Mouse (Mus musculus) cerebellum, adult 8-10 months (tissue): ENCODE measurements around the gene Gramd4.
A peak's percentile ranks its signal among the peaks of the same experiment; 100 is the strongest.

Experiments used
- DNase-seq: peaks from one replicate; pipeline ENCODE4 v3.0.0; 2022

Gene Gramd4

GRCm38 (mm10) chr15:86074171-86074937 lies 16.9 kb downstream of the Gramd4 start:
- DNase-seq = no peak

GRCm38 (mm10) chr15:86075305-86076047 lies 18.0 kb downstream of the Gramd4 start:
- DNase-seq = no peak

GRCm38 (mm10) chr15:86076048-86076315 lies 18.5 kb downstream of the Gramd4 start:
- no peak for DNase-seq

GRCm38 (mm10) chr15:86076378-86076777 lies 18.9 kb downstream of the Gramd4 start:
- DNase-seq = no peak

GRCm38 (mm10) chr15:86077934-86078333 lies 20.4 kb downstream of the Gramd4 start:
- DNase-seq = no peak

GRCm38 (mm10) chr15:86078481-86079216 lies 21.2 kb downstream of the Gramd4 start:
- no peak for DNase-seq

- no peak for DNase-seq
These were observed 22.0 kb downstream of the Gramd4 start for GRCm38 (mm10) chr15:86079467-86079866.

GRCm38 (mm10) chr15:86079876-86080275 lies 22.4 kb downstream of the Gramd4 start:
- DNase-seq = no peak

GRCm38 (mm10) chr15:86080408-86080807 lies 22.9 kb downstream of the Gramd4 start:
- DNase-seq = no peak

- DNase-seq = no peak
These were observed 24.2 kb downstream of the Gramd4 start for GRCm38 (mm10) chr15:86081654-86082053.

GRCm38 (mm10) chr15:86082551-86082961 lies 25.1 kb downstream of the Gramd4 start:
- DNase-seq = peak; percentile 86

- DNase-seq = no peak
These were observed 25.8 kb downstream of the Gramd4 start for GRCm38 (mm10) chr15:86083261-86083741.

- DNase-seq = peak; percentile 49
These were observed 28.1 kb downstream of the Gramd4 start for GRCm38 (mm10) chr15:86085301-86086225.

- no peak for DNase-seq
These were observed 28.8 kb downstream of the Gramd4 start for GRCm38 (mm10) chr15:86086291-86086706.

- no peak for DNase-seq
These were observed 30.2 kb downstream of the Gramd4 start for GRCm38 (mm10) chr15:86087591-86088149.

GRCm38 (mm10) chr15:86088266-86088790 lies 30.8 kb downstream of the Gramd4 start:
- no peak for DNase-seq

- DNase-seq = no peak
These were observed 31.7 kb downstream of the Gramd4 start for GRCm38 (mm10) chr15:86089091-86089744.

- no peak for DNase-seq
These were observed 32.6 kb downstream of the Gramd4 start for GRCm38 (mm10) chr15:86089991-86090529.

- no peak for DNase-seq
These were observed 33.1 kb downstream of the Gramd4 start for GRCm38 (mm10) chr15:86090578-86090977.

- no peak for DNase-seq
These were observed 33.9 kb downstream of the Gramd4 start for GRCm38 (mm10) chr15:86091201-86091997.
